Mouse (Mus musculus) left cerebral cortex, postnatal 10 days (tissue): Measurements from ENCODE around the gene Rpl13. TPM values are rescaled to one million over a fixed set of nuclear protein-coding genes. Genes with fewer than 3 reads are reported as not detected.

ENCODE experiments used
- DNase-seq, 2 experiments: peaks; one replicate each; pipeline ENCODE4 v3.0.0; 2021 to 2022; ENCODE audit warnings: low spot score in 2 of 2, mixed read lengths in 1 of 2; ENCODE audit errors: extremely low spot score in 1 of 2
- intact Hi-C: fragments of 180-260 bp; cut with DNase I; formaldehyde crosslinking; loops from one replicate; pipeline ENCODE4 v1.15.1; 2025
- total RNA-seq, 2 experiments: library from RNA; stranded (reverse); gene quantifications; 2 replicates each; pipeline ENCODE4 v1.2.3; 2021

Gene Rpl13
- total RNA-seq, 2 experiments from 2014 or later, result 451 to 456 TPM

- intact Hi-C loops, result loop anchor here (5.0 kb wide), 1 partner anchor 62 kb away; the partner anchor contains the start of gene Ankrd11
- DNase-seq, result no peak
Observed at GRCm38 (mm10) chr8:123104046-123104767, 2.1 kb downstream of the Rpl13 start.

- DNase-seq, result no peak
- intact Hi-C loops, result loop anchor here (5.0 kb wide), 1 partner anchor 97 kb away; no protein-coding TSS in a partner anchor
Observed at GRCm38 (mm10) chr8:123105553-123106326, 3.6 kb downstream of the Rpl13 start.

- intact Hi-C loops, result loop anchor here (5.0 kb wide), 1 partner anchor 96 kb away; no protein-coding TSS in a partner anchor
Observed at GRCm38 (mm10) chr8:123106531-123106930, 4.4 kb downstream of the Rpl13 start.

GRCm38 (mm10) chr8:123108010-123108409 lies 5.9 kb downstream of the Rpl13 start:
- intact Hi-C loops, result loop anchor here (5.0 kb wide), 1 partner anchor 94 kb away; no protein-coding TSS in a partner anchor
- DNase-seq, result no peak

More at GRCm38 (mm10) chr8:123106531-123106930, 4.4 kb downstream of the Rpl13 start:
- no peak for DNase-seq

GRCm38 (mm10) chr8:123108953-123109352 lies 6.8 kb downstream of the Rpl13 start:
- intact Hi-C loops, result loop anchor here (5.0 kb wide), 1 partner anchor 93 kb away; no protein-coding TSS in a partner anchor
- no peak for DNase-seq

GRCm38 (mm10) chr8:123110649-123111048 lies 8.5 kb downstream of the Rpl13 start:
- intact Hi-C loops, result no loop called here
- peak in 1 of 2 experiments; percentile 64 for DNase-seq

- intact Hi-C loops, result no loop called here
- DNase-seq, result no peak
Observed at GRCm38 (mm10) chr8:123112892-123113291, 10.7 kb downstream of the Rpl13 start.

GRCm38 (mm10) chr8:123113908-123114469 lies 11.8 kb downstream of the Rpl13 start:
- intact Hi-C loops, result no loop called here
- DNase-seq, result no peak

- intact Hi-C loops, result no loop called here
Observed at GRCm38 (mm10) chr8:123114644-123115043, 12.5 kb downstream of the Rpl13 start.

GRCm38 (mm10) chr8:123117127-123117731 lies 15.1 kb downstream of the Rpl13 start, which contains the start of gene Cpne7:
Gene Cpne7, plus strand, starts transcription at chr8:123117374.
- peak in 1 of 2 experiments; percentile 57 for DNase-seq
- intact Hi-C loops, result no loop called here

More at GRCm38 (mm10) chr8:123114644-123115043, 12.5 kb downstream of the Rpl13 start:
- DNase-seq, result no peak

- intact Hi-C loops, result no loop called here
- DNase-seq, result no peak
Observed at GRCm38 (mm10) chr8:123117744-123118143, 15.6 kb downstream of the Rpl13 start.

- DNase-seq, result no peak
- intact Hi-C loops, result no loop called here
Observed at GRCm38 (mm10) chr8:123122059-123122458, 19.9 kb downstream of the Rpl13 start.

- intact Hi-C loops, result no loop called here
- no peak for DNase-seq
Observed at GRCm38 (mm10) chr8:123122670-123123069, 20.5 kb downstream of the Rpl13 start.

GRCm38 (mm10) chr8:123126193-123126816 lies 24.2 kb downstream of the Rpl13 start:
- intact Hi-C loops, result no loop called here
- no peak for DNase-seq

GRCm38 (mm10) chr8:123131041-123131440 lies 28.9 kb downstream of the Rpl13 start:
- DNase-seq, result no peak
- intact Hi-C loops, result no loop called here

- intact Hi-C loops, result no loop called here
Observed at GRCm38 (mm10) chr8:123132953-123133352, 30.8 kb downstream of the Rpl13 start.

GRCm38 (mm10) chr8:123134149-123134713 lies 32.1 kb downstream of the Rpl13 start:
- intact Hi-C loops, result no loop called here

More at GRCm38 (mm10) chr8:123132953-123133352, 30.8 kb downstream of the Rpl13 start:
- no peak for DNase-seq

GRCm38 (mm10) chr8:123135406-123135805 lies 33.3 kb downstream of the Rpl13 start:
- peak in 1 of 2 experiments; percentile 35 for DNase-seq
- intact Hi-C loops, result no loop called here

More at GRCm38 (mm10) chr8:123134149-123134713, 32.1 kb downstream of the Rpl13 start:
- DNase-seq, result no peak
